Mouse (Mus musculus) neutrophil, adult 5-6 weeks (primary cell): ENCODE measurements around the gene Mdga1. TPM values are rescaled to one million over a fixed set of nuclear protein-coding genes. Genes with fewer than 3 reads are reported as not detected.

Experiments used
- ATAC-seq: fragments of 151-379, 151-347 bp; 2 replicates; pipeline ENCODE4 v1.8.0; 2017; ENCODE audit warnings: mild to moderate bottlenecking, moderate TSS enrichment; ENCODE audit not compliant: insufficient number of reproducible peaks, poor library complexity, low FRiP score, severe bottlenecking; ENCODE audit errors: extremely low read depth
- total RNA-seq: library from RNA; stranded (forward); fragments of 200-1000 nt; gene quantifications from 2 replicates; pipeline ENCODE4 v1.2.3, GENCODE M21; 2017

The Mdga1 gene
- total RNA-seq, 1 experiment from 2014 or later, result 0.58 TPM

DNA sequence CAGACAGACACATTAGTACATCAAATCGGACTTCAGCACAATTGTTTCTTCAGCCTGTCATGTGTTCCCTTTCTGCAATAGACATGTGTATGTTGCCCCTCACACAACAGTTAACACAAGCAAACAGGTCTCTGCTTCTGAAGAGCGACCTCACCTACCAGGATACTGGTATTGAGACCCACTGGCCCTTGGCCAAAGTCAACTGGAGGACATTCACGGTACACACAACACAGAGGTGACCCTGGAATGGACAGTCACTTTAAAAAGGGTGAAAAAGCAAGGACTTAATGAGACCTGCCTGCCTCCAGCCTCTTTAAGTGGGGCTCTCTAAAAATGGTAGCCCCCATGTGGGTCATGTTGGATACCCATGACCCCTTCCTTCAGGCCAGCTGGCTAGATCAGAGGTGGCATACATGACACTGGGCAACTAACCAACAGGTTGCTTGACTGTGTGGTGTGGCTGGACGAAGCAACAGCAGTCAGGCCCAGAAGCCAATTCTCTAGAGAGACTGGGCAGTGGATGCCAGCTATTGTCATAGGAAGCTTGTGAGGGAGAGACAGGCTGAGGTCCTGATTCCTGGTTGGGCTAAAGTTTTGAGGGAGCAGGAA, 145.3 kb downstream of the Mdga1 start:
- no peak for ATAC-seq

DNA sequence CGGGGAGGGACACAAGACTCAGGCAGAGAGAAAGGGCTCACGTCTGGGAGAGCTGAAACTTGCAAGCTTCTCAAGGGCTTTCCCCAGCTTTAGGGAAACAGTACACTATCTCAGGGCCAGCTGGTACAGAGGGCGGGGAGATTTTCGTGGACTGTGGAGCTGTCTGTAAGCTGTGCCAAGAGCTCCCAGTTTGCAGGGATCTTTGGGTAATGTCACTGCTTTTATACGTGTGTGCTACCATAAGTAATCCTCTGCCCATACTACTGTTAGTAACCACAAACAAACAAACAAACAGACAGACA, 145.7 kb downstream of the Mdga1 start:
- no peak for ATAC-seq

DNA sequence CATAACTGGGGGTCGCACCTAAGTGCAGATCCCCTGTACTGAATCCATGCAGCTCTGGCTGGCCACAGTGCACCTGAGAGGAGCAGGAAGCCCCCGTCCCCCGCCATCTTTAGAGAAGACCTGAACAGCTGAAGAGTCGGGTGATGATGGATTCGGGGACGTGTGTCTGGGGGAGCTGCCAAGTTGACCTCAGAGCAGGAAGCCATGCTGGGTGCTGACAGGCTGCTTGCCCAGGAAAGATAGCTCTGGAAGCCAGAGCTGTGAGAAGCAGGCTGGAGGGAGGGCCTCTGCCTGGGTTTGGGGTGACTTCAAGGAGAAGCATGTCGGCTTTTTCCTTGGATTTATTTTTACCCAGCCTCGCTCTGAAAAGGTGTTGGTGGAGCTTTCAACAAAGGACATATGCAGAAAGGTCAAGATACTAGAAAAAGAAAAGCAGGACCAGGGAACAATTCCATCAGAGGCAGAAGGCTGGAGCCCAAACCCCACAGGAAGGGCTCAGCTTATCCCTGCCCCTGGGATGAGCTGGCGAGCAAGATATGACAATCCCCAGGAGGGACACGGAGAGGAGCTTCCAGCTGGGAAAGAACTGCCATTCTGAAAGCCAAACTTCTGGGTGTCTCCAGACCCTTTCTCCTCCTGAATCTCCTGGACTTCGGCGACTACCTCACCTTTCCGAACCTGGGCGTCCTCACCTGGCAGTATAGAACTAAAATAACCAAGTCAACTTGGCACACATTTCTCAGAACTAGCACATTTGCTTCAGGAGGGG, 146.3 kb downstream of the Mdga1 start:
- no peak for ATAC-seq

DNA sequence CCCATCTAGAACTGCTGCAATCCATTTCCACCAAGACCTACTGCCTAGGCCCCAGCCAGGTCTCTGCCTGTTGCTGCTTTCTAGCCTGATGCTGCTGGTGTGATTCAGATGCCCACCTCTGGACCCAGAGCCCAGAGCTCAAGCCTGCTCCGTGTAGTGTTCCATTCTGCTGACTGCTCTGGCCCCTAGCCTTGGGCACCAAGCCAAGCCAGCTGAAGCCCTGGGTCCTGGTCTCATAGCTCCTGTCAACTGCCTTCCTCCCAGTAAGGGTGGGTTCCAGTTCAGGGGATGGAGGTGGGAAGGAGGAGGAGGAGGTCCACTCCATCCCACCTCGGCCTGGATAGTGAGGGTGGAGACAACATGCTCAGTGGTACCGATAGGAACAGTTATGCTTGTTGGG, 150.3 kb downstream of the Mdga1 start:
- no peak for ATAC-seq

DNA sequence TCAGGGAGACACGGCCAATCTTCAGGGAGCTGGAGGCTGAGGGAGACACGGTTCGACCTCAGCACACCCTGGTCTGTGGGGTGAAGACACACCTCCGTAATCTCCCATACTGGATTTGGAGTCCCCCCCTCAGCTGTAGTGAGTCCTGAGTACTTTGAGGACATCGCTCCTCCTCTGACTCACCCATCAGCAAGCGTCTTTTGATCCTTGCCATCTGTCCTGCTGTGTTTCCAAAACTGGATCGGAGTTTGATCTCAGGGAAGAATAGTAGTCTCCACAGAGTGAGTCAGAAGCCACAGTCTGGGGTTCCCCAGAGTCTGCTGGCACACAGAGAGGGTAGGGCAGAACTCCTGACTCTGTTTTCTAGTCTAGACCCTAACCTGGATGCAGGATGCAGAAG, 150.9 kb downstream of the Mdga1 start:
- ATAC-seq, result no peak

DNA sequence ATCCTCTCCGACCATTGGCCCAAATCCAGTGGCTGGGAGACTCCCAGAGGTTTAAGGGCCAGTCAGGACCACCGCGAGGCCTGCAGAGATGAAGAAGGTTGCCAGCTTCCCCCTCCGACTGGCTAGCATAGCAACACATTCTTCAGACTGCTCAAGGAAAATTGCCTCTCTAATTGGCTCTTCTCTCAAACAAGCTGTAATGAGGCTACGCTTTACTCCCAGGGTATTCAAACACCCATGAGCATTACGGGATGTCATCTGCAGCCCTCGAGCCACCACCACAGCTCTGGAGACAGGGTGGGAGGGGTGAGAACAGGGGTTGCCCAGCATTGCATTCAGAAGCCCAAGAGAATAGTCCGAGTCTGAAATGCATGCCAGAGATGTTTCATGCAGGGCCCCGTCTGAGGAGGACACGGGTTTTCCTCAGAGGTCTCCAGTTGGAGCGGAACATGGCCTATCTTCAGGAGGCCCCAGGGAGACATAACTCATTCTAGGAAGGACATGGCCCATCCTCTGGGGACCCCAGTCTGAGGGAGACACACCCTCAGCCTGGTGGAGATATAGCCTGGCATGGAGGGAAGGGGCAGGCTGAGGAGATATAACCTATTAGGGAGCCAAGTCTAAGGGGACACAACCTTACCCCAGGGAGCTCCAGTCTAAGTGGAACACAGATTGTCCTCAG, 151.5 kb downstream of the Mdga1 start:
- ATAC-seq, result no peak

DNA sequence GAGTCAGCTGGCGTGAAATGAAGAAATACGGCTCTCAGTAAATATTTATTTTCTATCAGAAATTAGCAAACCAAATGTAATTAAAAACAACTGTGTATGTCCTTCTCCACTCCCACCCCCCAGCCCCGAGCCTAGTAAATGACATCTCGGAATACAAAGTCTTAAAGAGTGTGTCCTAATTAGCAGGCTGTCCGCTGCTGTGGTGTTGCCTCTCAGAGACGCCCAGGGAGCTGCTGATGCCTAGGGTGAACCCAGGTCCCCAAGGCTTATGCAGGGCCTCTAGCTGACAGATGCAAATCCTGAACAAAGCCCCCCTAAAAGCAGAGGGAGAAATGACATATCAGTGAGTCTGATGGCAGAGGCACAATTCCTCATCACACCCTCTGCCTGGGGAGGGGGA, 155.1 kb downstream of the Mdga1 start:
- no peak for ATAC-seq

DNA sequence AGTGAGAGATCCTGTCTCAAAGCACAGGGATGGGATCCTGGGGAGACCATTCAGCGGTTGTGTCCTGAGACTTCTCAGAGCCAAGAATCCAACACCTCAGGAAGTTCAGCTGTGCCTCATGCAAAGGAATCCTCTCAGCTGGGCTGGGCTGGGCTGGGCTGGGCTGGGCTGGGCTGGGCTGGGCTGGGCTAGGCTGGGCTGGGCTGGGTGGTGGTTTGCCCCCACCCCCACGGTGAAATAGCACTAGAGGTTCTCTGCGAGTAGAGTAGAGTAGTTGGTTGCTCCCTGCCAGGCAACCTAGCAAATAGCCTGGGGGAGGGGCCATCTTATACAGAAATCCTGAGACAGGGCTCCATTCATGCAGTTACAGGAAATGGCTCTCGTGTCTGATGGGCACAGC, 156.6 kb downstream of the Mdga1 start:
- ATAC-seq, result no peak

DNA sequence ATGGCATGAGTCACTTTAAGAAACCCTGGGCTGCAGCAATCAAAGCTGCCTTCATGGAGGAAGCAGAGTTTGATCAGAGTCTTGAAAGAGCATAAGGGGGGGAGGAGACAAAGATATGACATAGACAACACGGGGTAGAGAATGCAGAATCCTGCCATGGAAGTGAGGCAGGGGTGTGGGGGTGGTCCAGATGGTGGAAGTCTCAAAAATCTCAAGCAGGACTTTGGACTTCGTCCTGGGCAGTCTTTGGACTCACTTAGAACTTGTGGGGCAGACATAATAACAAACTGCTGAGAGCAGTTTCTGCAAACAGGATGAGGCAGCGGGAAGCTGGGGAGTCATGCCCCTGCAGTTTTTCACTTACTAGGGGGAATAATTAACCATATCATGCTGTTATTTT, 166.3 kb downstream of the Mdga1 start:
- no peak for ATAC-seq

DNA sequence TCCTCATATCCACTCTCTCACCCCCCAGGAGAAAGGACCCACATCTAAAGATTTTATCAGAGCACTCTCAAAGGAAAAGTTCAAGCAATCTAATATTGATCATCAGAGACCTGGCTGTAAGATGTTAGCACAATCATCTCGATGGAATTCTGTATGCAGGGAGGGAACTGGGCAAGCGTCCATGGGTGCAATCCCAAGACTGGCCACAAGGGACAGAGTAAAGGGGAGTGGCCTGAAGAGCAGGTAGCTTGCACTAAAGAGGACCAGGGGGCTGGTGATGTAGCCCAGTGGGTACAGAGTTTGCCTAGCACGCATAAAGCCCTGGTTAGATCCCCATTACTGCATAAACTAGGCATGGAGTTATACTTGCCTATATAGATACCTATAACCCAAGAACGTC, 168.5 kb downstream of the Mdga1 start:
- ATAC-seq, result peak; percentile 42; the same call in 1 of the 2 replicates

DNA sequence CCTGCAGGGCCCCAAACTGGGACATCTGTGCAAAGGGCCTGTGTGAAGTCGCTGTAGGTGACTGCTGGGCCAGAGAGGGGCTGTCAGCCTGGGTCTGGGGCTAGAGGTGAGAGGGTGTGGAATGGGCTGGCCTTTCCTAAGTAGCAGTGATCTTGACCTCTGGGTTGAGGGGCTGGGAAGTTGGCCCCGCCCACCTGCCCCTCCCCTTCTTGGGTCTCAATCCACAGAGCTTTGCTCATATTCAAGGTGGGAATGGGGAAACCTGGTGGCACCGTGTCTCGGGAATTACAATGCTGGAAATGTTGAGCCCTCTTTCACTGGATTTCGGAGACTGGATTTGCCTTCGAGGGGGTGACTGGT, 169.8 kb downstream of the Mdga1 start:
- ATAC-seq, result no peak

DNA sequence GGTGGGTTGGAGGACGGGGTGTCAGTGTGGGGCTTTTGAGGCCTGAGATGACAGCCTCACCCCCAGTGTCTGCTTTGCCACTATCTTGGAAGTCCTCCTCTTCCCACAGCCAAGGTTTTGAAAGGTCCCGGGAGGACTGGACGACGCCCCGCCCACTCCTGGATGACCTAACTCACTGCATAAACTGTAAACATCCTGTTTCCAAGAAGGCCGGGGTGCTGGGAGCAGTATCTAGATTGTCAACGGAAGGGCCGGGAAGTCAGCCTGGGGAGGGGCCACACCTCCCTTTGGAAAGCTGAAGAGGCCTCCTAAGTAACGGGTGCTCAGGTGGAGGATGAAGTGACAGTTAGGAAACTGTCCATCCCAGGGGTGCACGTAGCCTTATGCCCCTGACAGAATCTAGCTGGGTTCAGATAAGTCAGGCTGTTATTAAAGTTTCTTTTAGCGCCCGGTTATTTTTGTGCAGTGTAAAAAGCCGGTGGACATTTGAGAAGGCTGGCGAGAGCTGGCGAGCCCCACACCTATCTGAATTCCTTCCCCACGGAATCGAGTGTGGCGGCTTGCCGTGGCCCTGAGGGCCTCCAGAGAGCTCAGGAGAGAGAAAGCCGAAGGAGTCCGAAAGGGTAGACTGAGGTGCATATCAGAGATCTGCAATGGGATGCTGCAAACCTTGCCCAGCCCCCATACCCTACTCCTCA, 170.3 kb downstream of the Mdga1 start:
- no peak for ATAC-seq

DNA sequence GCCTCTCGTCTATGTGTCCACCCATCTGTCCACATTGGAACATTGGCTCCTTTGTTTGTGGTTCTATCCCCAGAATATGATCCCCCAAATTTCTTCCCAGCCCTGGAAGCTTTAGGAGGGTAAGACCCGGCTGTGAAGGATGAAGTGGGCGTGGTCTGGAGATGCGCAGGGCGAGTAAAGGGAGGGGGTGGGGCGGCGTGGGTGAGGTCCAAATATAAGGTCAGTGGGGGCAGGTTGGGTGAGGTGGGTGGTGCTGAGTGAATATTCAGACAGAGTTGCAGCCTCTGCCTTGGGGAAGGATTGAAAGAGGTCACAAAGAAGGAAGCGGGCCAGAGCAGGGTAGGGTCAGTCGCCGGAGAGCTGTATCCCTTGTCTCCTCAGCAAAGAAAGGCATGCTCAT, 171.7 kb downstream of the Mdga1 start:
- ATAC-seq, result no peak

DNA sequence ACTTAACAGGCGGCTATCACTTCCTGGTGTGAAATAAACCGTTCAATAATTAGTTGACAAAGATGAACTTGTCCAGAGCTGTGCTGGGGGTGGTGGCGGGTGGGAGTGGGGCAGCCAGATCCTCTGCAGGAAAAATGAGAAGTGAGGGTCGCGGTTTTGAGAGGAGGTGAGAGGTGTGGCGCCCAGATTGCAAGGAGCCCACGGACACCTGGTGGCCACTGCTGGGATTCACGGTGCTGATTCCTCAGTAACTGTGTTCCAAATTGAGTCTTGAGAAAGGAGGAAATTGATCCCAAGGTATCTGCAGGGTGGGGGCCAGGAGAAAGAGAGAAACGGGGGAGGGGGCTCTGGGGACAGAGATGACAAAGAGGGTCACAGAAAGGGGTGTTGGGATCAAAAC, 173.1 kb downstream of the Mdga1 start:
- ATAC-seq, result no peak

DNA sequence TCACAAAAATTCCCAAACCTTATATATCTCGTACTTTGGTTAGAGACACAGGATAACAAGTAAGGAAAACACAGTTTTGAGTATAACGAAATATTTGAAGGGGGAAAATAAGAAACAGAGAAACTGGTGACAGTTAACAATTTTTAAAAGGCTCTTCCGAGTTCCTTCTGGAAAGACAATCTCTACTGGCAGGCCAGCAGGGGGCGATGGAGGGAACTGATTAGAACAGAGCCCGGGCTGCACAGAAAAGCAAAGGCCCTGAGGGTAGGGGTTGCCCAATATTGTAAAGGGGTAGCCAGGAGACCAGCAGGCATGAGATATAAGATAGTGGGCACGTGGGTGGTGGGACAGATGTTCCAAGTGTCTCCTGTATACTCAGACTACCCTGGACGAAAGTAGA, 173.8 kb downstream of the Mdga1 start:
- peak; percentile 37; the same call in 1 of the 2 replicates for ATAC-seq

DNA sequence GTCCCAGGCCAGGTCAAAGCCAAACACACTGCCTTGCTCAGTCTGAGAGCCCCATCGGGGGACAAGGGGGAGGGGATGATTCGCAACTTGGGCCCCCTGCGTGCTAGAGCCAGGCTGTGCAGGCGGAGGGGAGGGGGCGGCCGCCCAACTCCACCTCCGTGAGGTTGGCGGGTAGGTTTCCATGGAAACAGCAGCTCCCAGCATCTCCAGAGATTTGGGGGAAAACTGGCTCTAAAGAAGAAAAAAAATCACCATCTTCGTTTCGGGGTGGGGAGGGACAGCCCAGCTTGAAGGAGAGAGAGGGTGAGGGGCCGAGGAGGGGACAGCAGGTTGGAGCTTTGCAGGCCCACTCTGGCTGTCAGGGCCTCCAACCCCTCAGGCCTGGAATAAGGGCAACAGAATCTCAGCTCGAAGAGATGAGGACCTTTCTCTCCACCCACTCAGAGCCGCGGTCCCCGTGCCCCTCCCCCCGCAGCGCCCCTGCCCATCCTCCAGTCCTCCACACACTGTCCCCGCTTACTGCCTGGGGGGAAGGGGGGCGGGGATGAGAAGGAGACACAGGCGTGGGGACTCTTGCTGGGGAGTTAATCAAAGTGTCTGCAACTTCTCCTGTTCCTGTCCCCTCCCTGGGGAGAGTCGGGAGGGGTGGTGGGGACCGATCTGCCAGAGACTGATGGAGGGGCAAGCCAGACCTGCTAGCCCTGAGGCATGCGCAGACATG, 174.7 kb downstream of the Mdga1 start:
- ATAC-seq, result no peak

DNA sequence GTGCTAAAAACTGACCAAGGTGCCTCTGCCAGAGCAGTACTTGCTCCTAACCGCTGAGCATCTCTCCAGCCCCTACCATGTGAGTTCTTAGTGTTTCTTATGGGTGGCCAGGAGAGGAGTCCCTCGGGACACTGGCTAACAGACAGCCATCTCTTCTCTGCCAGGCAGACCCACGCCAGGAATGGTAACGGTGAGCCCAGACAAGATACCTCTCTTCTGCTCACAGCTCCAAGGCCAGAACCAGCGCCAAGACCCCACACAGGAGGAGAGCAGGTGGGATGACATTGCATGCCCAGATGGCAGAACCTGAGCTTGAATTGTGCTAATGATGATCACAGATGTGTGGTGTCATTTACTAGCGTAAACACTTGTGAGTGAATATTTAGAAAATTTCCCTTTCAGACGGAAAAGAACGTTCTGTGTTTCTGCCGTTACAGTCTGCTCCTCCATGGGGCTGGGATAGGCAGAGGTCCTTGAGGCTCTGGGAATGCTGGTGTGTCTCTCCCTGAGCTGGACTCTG, 178.3 kb downstream of the Mdga1 start:
- ATAC-seq, result no peak

DNA sequence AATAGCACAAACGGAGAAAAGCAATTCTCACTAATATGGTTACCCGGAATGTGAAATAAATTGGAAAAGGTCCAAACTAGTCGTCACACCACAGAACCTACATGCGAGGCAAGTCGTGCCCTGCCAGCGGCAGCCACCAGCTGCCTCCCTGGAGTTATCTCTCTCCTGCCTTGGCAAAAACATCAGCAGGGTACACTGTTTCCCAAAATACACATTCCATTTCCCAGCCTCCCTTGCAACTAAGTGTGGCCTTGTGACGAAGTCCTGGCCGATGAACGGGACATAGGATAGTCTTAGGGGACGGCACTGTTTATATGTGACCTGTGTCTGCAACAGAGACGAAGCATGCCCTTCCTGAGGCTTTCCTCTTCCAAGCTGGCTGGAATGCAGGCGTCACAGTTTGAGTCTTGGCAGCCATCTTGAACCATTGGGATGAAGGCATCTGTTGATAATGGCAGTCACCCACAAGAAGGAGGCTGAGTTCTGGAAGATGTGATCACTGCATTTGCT, 179.6 kb downstream of the Mdga1 start:
- ATAC-seq, result no peak

DNA sequence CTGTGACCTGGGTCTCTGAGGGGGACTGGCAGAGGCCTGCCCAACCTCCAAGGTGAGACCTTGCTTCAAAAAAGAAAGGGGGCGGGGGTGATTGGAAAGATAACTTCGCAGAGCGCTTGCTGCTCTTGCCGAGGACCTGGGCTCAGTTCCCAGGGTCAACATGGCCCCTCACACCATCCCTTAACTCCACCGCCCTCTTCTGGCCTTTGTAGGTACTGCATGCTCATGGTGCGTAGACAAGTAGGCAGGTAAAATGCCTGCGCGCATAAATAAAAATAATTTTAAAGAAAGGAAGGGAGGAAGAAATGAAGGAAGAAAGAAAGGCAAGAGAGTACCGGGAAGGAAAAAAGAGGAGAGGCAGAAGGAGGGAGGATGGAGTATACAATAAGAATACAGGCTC, 180.2 kb downstream of the Mdga1 start:
- ATAC-seq, result no peak
